Mouse (Mus musculus): Measurements from ENCODE around the gene Zfp335. TPM values are rescaled to one million over a fixed set of nuclear protein-coding genes. Genes with fewer than 3 reads are reported as not detected.
"Not testable (repeated sequence)": the region's sequence is repeated elsewhere in the genome, so short reads cannot be mapped to it uniquely, and the experiment has no call there.

The Zfp335 gene
- polyA plus RNA-seq, 1 experiment from 2014 or later: 8.0 TPM

DNA sequence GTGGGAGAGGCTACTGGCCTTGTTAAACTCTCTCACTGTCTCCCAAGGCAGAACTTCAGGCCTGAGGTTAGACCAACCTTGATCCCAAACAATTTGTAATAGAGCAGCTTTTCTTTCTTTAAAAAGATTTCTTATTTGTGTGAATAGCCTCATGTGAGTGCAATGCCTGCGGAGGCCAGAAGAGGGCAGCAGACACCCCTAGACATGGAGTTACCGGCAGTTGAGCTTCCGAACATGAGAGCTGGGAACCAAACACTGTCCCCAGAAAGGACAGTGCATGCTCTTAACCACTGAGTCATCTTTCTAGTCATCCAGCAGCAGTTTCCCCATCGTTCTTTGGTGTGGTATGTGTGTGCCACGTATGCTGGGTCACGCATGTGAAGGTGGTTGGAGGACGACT lies 44.0 kb downstream of the Zfp335 start:
- H3K9ac ChIP-seq (replicated peaks; ENCODE audit: low read length): no peak overlapping the region
- no peaks in the 10 kb centered on the region for H3K27me3 ChIP-seq (ENCODE audit: control insufficient read depth, insufficient read depth, low read length)
- no peaks in the 10 kb centered on the region for H3K9me3 ChIP-seq (replicated peaks; ENCODE audit: control insufficient read depth, low read length)
- no peak overlapping the region for H3K4me2 ChIP-seq (ENCODE audit: low read depth, low read length)
- DNase-seq (ENCODE audit: low spot score): no peak
- H3K4me3 ChIP-seq (ENCODE audit: low read depth, low read length): no peak overlapping the region
- ATAC-seq (replicated peaks; ENCODE audit: insufficient number of reproducible peaks, low FRiP score, low TSS enrichment, low read depth): no peak
- WGBS: 86% methylated on average over 7 of the region's 7 CpGs
- no peaks in the 10 kb centered on the region for H3K4me1 ChIP-seq (ENCODE audit: control insufficient read depth, insufficient read depth, low read length)
- H3K36me3 ChIP-seq (replicated peaks; ENCODE audit: control insufficient read depth, insufficient read depth, low read depth, low read length): no peaks in the 10 kb centered on the region
- no peak overlapping the region for H3K27ac ChIP-seq (replicated peaks; ENCODE audit: low read depth, low read length)

DNA sequence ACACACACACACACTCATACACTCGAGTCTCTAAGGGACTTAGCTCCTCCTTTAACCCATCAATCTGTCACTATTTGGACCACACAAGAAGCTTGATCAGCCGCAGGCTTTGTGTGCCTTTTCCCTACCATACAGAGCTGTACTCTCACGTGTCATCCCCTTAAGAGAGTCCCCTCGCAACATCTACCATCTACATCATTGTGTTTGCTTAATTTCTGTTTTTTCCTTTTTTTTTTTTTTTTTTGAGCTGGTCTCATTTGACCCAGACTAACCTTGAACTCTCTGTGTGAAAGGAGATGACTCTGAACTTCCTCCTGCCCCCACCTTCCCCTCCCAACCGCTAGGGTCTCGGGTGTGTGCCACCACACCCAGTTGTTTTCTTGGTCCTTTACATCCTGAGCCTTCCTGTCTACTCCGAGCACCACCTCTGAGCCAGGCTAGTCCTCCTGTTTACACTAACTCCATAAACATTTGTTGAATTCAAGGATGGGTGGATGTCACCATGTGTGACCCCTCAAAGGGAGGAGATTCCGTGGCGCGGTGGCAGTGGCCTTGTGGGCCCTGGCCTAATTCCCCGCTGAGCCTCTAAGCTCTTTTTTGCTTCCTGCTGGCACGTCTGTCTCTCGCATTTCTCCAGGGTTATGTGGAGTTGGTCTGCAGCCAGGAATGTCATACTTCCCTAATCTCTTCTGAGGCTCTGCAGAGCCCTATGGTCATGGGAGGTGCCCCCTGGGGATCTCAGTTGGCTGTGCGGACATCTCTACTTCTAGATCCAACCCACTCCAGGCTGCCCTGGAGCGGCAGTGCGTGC lies 44.6 kb downstream of the Zfp335 start:
- Histone ChIP-seq H3K36me3 (replicated peaks; ENCODE audit: control insufficient read depth, insufficient read depth, low read depth, low read length) (no peaks in the 10 kb centered on the region), H3K9ac (replicated peaks; ENCODE audit: low read length) (no peak overlapping the region), H3K27me3 (ENCODE audit: control insufficient read depth, insufficient read depth, low read length) (no peaks in the 10 kb centered on the region), H3K9me3 (replicated peaks; ENCODE audit: control insufficient read depth, low read length) (no peaks in the 10 kb centered on the region), H3K27ac (replicated peaks; ENCODE audit: low read depth, low read length) (no peak overlapping the region), H3K4me3 (ENCODE audit: low read depth, low read length) (no peak overlapping the region), H3K4me1 (ENCODE audit: control insufficient read depth, insufficient read depth, low read length) (no peaks in the 10 kb centered on the region), H3K4me2 (ENCODE audit: low read depth, low read length) (no peak overlapping the region)
- 65% methylated on average over 16 of the region's 16 CpGs for WGBS
- ATAC-seq (replicated peaks; ENCODE audit: insufficient number of reproducible peaks, low FRiP score, low TSS enrichment, low read depth) (no peak), DNase-seq (ENCODE audit: low spot score) (no peak)

DNA sequence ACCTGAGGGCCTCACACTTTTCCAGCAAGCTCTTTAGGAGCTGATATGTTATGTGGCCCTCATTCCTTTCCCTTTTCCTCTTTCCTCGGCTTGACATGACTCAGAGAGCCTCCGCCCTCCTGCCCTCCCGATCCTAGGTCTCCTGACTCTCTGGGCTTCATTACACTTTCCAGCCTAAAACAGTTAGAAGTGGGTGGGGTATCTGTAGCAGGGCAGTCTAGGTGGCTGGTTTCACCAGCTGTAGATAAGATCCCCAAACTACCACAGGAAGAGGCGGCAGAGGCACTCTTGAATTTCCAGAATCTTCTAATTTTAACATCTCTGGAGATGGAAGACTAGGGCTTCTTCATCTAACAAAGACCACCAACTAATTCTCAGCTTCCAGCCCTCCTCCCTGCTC lies 47.0 kb downstream of the Zfp335 start:
- Histone ChIP-seq H3K27me3 (ENCODE audit: control insufficient read depth, insufficient read depth, low read length) (no peaks in the 10 kb centered on the region), H3K4me1 (ENCODE audit: control insufficient read depth, insufficient read depth, low read length) (no peaks in the 10 kb centered on the region), H3K36me3 (replicated peaks; ENCODE audit: control insufficient read depth, insufficient read depth, low read depth, low read length) (no peaks in the 10 kb centered on the region), H3K4me2 (ENCODE audit: low read depth, low read length) (no peak overlapping the region), H3K27ac (replicated peaks; ENCODE audit: low read depth, low read length) (no peak overlapping the region), H3K9me3 (replicated peaks; ENCODE audit: control insufficient read depth, low read length) (no peaks in the 10 kb centered on the region), H3K4me3 (ENCODE audit: low read depth, low read length) (no peak overlapping the region), H3K9ac (replicated peaks; ENCODE audit: low read length) (no peak overlapping the region)
- DNase-seq (ENCODE audit: low spot score) (no peak), ATAC-seq (replicated peaks; ENCODE audit: insufficient number of reproducible peaks, low FRiP score, low TSS enrichment, low read depth) (no peak)
- WGBS: 74% methylated on average over 4 of the region's 4 CpGs

DNA sequence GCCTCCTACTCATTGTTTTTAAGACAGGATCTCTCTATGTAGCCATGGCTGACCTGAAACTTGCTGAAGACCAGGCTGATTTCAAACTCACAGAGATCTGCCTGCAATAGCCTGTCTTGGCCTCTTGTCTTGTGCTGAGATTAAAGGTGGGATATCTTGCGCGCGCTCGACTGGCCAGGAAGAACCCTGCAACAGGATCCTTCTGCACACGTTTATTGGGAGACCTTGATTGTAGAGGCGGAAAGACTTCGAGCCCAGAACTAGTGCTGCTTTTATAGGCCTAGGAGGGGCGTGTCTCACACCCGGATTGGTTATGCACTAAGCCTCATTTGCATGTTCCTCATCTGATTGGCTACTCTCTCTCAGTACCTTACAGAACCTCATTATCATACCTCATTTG lies 48.1 kb downstream of the Zfp335 start:
- not testable (repeated sequence) for H3K4me3 ChIP-seq (ENCODE audit: low read depth, low read length); H3K27me3 ChIP-seq (ENCODE audit: control insufficient read depth, insufficient read depth, low read length); H3K9ac ChIP-seq (replicated peaks; ENCODE audit: low read length); DNase-seq (ENCODE audit: low spot score); H3K9me3 ChIP-seq (replicated peaks; ENCODE audit: control insufficient read depth, low read length); H3K27ac ChIP-seq (replicated peaks; ENCODE audit: low read depth, low read length); H3K4me2 ChIP-seq (ENCODE audit: low read depth, low read length); H3K36me3 ChIP-seq (replicated peaks; ENCODE audit: control insufficient read depth, insufficient read depth, low read depth, low read length); ATAC-seq (replicated peaks; ENCODE audit: insufficient number of reproducible peaks, low FRiP score, low TSS enrichment, low read depth); H3K4me1 ChIP-seq (ENCODE audit: control insufficient read depth, insufficient read depth, low read length)
- WGBS: 91% methylated on average over 7 of the region's 9 CpGs

DNA sequence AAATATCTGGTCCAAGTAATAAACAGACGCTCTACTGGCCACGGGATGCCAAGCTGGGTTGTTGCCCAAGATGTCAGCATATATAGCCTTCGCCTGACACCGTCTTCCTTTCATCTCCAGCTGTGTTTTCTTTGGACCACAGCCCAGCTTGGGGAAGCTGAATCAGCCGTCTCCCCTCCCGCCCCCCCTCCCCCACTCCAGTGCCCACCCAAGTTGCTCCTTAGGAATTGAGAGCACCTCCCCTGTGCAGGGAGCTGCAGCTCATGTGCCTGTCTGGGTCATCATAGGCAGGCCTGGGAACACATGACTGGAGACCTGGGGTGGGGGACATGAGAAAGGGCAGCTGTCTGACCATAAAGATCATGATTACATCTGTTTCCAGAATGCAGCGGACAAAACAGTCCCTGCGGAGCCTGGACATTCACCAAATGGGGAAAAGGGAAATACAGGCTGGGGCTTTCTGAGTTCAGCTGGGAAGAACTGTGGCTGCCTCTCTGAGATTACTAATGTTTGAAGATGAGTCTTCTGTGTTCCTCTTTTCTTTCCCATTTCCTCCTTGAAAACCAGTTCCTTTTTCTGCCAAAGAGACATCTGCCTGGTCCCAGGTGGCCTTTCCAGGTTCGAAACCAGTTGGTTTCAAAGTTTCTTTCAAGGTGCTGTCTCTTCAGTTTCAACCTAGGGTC lies 49.2 kb downstream of the Zfp335 start:
- no peaks in the 10 kb centered on the region for H3K36me3 ChIP-seq (replicated peaks; ENCODE audit: control insufficient read depth, insufficient read depth, low read depth, low read length)
- no peak overlapping the region for H3K27ac ChIP-seq (replicated peaks; ENCODE audit: low read depth, low read length)
- H3K27me3 ChIP-seq (ENCODE audit: control insufficient read depth, insufficient read depth, low read length): no peaks in the 10 kb centered on the region
- no peak for ATAC-seq (replicated peaks; ENCODE audit: insufficient number of reproducible peaks, low FRiP score, low TSS enrichment, low read depth)
- H3K4me3 ChIP-seq (ENCODE audit: low read depth, low read length): no peak overlapping the region
- no peak overlapping the region for H3K4me2 ChIP-seq (ENCODE audit: low read depth, low read length)
- H3K9me3 ChIP-seq (replicated peaks; ENCODE audit: control insufficient read depth, low read length): no peaks in the 10 kb centered on the region
- 45% methylated on average over 9 of the region's 9 CpGs for WGBS
- H3K9ac ChIP-seq (replicated peaks; ENCODE audit: low read length): no peak overlapping the region
- H3K4me1 ChIP-seq (ENCODE audit: control insufficient read depth, insufficient read depth, low read length): no peaks in the 10 kb centered on the region
- DNase-seq (ENCODE audit: low spot score): peak; percentile 67

DNA sequence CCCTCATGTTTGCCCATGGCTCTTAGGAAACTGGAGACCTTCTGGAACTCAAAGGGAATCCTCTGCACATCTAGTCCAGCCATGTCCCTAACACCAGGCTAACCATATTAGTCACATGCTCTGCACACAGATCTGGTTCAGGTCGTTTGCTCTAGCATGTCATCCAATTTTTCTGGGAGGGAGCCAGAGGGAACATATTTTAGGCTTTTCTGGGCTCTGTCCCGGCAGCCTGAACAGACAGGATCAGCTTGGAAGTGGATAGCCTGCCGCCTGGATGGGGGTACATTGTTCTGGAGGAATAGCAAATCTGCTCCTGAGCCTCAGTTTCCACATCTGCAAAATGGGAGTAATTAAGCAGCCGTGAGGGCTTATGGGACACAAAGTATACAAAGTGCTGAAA lies 50.5 kb downstream of the Zfp335 start:
- no peaks in the 10 kb centered on the region for H3K36me3 ChIP-seq (replicated peaks; ENCODE audit: control insufficient read depth, insufficient read depth, low read depth, low read length)
- 77% methylated on average over 4 of the region's 4 CpGs for WGBS
- H3K27me3 ChIP-seq (ENCODE audit: control insufficient read depth, insufficient read depth, low read length): peaks cover 7% of the 10 kb centered on the region; the same call in 1 of the 2 replicates
- H3K4me1 ChIP-seq (ENCODE audit: control insufficient read depth, insufficient read depth, low read length): peaks cover 4% of the 10 kb centered on the region; the same call in 1 of the 2 replicates
- H3K4me2 ChIP-seq (ENCODE audit: low read depth, low read length): no peak overlapping the region
- no peak overlapping the region for H3K9ac ChIP-seq (replicated peaks; ENCODE audit: low read length)
- DNase-seq (ENCODE audit: low spot score): no peak
- no peaks in the 10 kb centered on the region for H3K9me3 ChIP-seq (replicated peaks; ENCODE audit: control insufficient read depth, low read length)
- no peak for ATAC-seq (replicated peaks; ENCODE audit: insufficient number of reproducible peaks, low FRiP score, low TSS enrichment, low read depth)
- no peak overlapping the region for H3K4me3 ChIP-seq (ENCODE audit: low read depth, low read length)
- no peak overlapping the region for H3K27ac ChIP-seq (replicated peaks; ENCODE audit: low read depth, low read length)

DNA sequence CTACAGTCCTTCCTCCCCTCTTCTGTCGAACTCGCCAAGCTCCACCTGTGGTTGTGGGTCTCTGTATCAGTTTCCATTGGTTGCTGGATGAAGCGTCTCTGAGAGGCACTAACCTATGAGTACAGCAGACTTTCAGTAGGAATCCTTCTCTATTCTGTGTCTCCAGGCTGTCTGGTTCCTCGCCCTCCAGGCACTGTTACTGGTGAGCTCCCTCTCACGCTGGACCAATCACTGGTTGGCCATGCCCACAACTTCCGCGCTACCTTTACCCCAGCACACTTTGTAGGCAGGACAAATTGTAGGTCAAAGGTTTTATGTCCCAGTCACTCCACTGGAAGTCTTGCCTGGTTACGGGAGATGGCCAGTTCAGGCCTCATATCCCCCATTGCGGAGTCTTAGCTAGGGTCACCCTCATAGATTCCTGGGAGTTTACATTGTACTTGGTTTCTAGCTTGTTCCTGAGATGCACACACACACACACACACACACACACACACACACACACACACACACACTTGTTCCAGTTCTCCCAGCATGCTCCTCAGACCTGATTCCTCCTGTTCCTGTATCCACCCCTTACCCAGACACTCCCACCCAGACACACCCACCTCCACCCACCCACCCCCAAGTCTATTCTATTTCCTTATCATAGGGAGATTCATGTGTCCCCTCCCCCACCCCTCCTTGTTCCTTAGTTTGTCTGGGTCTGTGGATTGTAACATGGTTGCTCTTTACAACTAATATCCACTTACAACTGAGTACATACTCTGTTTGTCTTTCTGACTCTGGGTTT lies 51.7 kb downstream of the Zfp335 start:
- H3K4me2 ChIP-seq (ENCODE audit: low read depth, low read length): no peak overlapping the region
- no peak overlapping the region for H3K9ac ChIP-seq (replicated peaks; ENCODE audit: low read length)
- no peak overlapping the region for H3K27ac ChIP-seq (replicated peaks; ENCODE audit: low read depth, low read length)
- 52% methylated on average over 9 of the region's 9 CpGs for WGBS
- DNase-seq (ENCODE audit: low spot score): no peak
- no peak for ATAC-seq (replicated peaks; ENCODE audit: insufficient number of reproducible peaks, low FRiP score, low TSS enrichment, low read depth)
- H3K4me1 ChIP-seq (ENCODE audit: control insufficient read depth, insufficient read depth, low read length): peaks cover 4% of the 10 kb centered on the region; the same call in 1 of the 2 replicates
- no peaks in the 10 kb centered on the region for H3K9me3 ChIP-seq (replicated peaks; ENCODE audit: control insufficient read depth, low read length)
- peaks cover 7% of the 10 kb centered on the region; the same call in 1 of the 2 replicates for H3K27me3 ChIP-seq (ENCODE audit: control insufficient read depth, insufficient read depth, low read length)
- H3K36me3 ChIP-seq (replicated peaks; ENCODE audit: control insufficient read depth, insufficient read depth, low read depth, low read length): no peaks in the 10 kb centered on the region
- no peak overlapping the region for H3K4me3 ChIP-seq (ENCODE audit: low read depth, low read length)
